Mouse (Mus musculus) liver, adult 2 months (tissue): ENCODE measurements around the gene Pgf.

Experiments
- CTCF ChIP-seq: fragments of 200-500 bp; IDR thresholded peaks from 2 replicates; pipeline ENCODE4 v1.5.1; 2011; ENCODE audit warnings: low read depth, low read length, control low read depth
- POLR2A ChIP-seq: fragments of 200-500 bp; IDR thresholded peaks from 2 replicates; pipeline ENCODE4 v1.6.1; 2011; ENCODE audit warnings: low read length, control low read depth; ENCODE audit not compliant: insufficient read depth; ENCODE audit errors: extremely low read depth

DNA sequence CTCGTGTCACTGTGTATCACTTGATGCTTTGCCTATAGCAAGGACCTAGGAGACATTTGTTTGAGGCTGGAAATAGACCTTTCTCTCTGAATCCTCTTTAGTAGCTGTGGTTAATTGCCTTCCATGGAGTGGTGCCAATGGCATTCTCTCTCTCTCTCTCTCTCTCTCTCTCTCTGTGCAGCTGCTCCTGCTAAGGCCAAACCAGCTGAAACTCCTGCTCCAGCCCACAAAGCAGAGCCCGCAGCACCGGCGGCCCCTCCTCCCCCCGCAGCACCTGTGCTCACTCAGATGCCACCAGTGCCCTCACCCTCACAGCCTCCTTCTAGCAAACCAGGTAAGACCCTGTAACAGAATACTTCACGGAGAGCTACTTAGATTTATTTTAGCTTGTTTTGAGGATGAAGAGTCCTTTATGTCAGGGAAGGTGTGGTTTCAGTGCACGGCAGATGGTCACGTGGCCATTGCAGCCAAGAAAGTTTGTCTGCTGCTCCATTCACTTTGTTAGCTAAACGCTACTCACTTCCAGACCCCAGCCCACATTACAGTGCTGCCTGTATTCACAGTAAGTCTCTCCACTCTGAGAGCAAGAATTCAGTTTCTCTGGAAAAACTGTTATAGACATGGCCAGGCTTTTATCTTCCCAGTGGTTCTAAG is 55.7 kb downstream of the Pgf start:
- no peak for TF ChIP-seq CTCF
- no peak for TF ChIP-seq POLR2A
